Mouse (Mus musculus): Measurements from ENCODE around the gene Mrps18b.

Gene Mrps18b

GRCm38 (mm10) chr17:35918276-35919059 is 2.3 kb upstream of the Mrps18b start:
- DNase-seq (ENCODE audit: low read depth, low spot score) = no peak

DNA sequence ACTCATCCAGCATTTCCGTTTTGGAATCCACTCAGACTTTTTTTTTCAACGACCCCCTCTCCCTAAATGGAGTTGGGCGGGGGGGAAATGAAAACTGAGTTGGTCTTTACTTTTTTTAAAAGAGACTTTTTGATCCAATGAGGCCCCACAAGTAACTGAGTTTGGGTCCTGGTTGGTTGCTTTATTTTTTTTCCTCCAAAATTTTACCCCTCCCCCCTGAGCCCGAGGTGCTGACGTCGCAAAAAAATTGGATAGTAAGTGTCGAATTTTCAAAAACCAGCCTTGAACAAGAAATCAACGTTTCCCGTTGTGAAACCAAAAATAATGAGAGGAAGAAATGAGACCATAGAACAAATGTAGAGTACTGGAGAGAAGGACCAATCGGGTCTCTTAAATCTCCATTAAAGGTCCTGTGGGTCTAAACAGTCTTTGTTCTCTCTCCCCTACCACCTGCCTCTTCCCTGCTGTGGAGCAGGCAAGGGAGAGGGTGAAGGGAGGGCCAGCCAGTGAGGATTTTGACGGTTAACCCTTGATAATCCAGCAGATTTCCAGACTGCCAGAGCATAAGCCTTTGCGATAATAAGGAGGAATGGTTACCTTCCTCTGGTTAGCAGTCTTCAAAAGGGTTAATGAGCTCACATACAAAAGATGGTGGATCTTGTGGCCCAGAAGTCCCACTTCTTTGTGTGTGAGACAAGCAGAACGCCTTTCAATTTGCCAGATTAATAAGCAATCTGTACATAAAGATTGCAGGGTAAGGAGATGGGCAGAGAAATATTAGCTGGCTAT is 1.5 kb upstream of the Mrps18b start:
- DNase-seq (ENCODE audit: low read depth, low spot score) = peak; percentile 58

- no peak for DNase-seq (ENCODE audit: low read depth, low spot score)
Measured at GRCm38 (mm10) chr17:35917143-35917462, 914 bp upstream of the Mrps18b start.

DNA sequence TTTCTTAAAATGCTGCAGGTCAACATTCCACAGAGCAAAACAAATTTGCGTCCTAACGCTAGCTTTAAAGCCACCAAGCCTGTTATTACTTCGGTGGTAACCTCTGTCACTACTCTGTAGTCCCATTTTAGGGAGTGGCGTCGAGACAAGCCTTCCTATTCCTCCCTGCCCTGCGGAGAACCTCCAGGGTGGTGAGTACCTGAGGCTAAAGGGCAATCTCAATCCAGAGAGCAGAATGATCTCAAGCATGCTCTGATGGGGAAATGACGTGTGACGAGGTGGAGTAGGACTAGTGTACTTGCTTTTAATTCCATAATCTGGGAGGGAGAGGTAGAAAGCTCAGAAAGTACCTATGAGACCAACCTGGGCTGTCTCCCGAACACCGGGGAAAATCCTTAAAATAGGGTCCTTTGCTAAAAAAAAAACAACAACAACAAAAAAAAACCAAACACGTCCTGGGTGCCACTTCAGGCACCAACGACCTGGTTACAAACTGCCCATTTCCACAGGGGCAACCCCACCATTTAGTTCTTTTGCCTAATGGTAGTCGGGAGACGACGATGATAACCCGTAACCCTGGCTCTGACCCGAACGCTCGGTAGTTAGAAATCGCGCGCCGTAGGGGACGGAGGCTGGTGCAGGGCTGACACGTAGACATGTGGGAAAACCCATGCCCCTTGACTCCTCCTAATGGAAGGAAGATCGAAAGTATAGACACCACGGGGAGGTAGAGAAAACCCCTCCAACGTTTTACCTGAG is 472 bp downstream of the Mrps18b start:
- no peak for DNase-seq (ENCODE audit: low read depth, low spot score)

DNA sequence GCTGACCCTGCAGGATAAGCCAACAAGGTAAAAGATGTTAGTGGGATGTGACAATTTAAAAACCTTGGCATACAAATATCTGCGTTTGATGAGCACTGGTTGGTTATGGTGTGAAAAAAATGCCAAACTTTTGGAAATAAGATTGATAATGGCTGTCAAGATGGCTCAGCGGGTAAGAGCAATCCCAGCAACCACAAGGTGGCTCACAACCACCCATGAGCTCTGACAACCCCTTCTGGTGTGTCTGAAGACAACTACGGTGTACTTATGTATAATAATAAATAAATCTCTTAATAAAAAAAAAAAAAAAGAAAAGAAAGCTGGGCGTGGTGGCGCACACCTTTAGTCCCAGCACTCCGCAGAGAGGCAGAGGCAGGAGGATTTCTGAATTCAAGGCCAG is 1.2 kb downstream of the Mrps18b start:
- DNase-seq (ENCODE audit: low read depth, low spot score) = no peak

- DNase-seq (ENCODE audit: low read depth, low spot score) = peak; percentile 91
Measured at GRCm38 (mm10) chr17:35909919-35910369, 6.2 kb downstream of the Mrps18b start, which contains the start of gene Atat1. Atat1 (minus strand) TSS chr17:35910075.

- DNase-seq (ENCODE audit: low read depth, low spot score) = no peak
Measured at GRCm38 (mm10) chr17:35909186-35909918, 6.8 kb downstream of the Mrps18b start.

GRCm38 (mm10) chr17:35907609-35908008 is 8.6 kb downstream of the Mrps18b start:
- no peak for DNase-seq (ENCODE audit: low read depth, low spot score)

DNA sequence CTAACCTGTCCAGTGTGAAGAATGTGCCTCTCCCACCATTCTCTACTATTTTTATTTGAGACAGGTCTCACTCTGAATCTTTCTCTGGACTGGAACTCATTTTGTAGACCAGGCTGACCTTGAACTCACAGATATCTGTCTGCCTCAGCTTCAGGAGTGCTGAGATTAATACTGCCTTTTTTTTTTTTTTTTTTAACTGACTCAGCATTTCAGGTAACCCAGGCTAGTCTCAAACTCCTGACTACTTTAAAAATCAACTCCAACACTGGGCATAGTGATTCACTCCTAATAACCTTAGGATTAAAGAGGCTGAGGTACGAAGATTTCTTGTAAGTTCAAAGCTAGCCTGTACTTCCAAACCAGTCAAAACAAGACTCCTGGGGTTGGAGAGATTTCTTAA is 10.6 kb downstream of the Mrps18b start:
- DNase-seq (ENCODE audit: low read depth, low spot score) = no peak

DNA sequence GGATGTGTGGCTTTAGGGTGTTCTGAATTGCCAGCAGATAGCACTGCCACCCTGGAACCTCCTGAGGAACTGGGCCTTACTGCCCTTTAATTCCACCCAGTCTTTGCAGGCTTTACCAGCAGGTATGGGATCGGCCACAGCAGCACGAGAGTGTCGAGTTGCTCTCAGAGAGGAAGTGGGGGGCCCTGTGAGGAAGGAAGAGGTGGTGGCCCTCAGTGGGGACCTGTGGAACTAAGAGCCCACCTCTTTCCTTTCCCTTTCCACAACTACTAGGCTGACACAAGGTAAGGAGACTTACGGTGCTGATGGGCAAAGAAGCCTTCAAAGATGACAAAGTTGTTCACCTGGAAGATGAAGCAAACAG is 12.2 kb downstream of the Mrps18b start:
- DNase-seq (ENCODE audit: low read depth, low spot score) = no peak

DNA sequence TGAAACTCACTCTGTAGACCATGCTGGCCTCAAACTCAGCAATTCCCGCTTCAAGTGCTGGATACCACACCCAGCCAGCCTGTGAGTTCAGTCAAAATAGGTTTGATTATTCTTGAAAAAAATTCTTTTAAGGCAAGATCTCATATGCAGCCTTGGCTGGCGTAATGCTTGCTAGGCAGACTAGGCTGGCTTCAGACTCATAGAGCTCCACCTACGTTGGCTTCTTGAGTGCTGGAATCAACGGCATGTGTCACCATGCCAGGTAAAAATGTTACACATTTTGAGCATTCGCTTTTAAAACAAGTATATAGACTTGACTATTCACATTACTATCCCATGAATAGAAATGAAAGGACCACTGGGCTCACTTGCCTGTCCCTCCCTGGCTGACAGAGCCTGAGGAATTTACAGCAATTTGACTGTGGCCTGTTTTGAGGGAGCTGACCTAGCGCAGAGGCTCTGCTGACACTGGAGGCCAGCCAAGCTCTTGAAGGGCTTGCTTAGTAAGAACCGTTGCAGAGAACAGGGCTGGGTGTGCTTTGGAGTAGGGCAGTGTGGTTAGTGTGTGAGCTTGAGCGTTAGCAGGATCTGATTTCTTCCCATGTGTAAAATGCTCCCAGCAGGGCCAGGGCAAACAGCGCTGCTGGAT is 12.7 kb downstream of the Mrps18b start:
- no peak for DNase-seq (ENCODE audit: low read depth, low spot score)

- DNase-seq (ENCODE audit: low read depth, low spot score) = no peak
Measured at GRCm38 (mm10) chr17:35900636-35901035, 15.6 kb downstream of the Mrps18b start.

DNA sequence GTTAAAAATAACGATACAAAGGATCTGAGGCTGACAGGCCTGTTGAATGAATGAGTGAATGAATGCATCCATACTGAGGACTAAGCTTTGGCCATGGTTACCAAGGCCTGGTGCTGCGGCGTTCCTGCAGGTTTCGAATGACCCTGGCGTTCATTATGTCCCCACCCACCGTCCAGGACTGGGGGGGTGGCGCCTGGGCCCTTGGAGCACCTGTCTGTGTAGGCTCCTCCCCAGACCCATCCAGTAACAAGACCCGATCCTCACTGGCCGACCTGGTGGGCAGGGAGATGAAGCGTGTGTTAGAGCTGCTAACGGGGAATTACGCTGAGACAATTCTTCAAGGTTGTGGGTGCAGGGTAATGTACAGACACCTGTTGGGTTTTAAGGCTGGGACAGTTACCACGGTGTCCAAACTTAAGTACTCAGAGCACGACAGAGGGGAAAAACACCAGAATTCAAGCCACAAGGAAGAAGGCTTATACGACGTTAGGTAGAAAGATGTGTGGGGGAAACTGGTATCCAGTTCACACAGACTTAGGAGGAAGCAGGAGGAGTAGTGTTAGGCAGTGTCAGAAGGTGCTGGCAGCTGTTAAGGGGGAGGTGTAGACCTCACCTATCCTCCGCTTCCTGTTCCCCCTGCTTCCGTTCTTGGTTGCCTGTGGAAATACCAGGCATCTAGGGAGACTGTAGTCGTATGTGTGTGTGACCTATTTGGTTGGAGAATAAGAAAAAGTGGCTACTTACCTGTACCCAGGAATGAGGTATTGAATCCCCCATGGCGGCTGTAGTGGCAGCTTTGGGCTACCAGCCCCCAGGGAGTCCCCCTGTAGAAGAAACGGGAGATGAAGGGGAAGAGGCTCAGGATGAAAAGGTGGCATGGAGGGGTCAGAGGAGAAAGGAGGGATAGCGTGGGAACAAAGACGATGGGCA is 18.3 kb downstream of the Mrps18b start:
- no peak for DNase-seq (ENCODE audit: low read depth, low spot score)

DNA sequence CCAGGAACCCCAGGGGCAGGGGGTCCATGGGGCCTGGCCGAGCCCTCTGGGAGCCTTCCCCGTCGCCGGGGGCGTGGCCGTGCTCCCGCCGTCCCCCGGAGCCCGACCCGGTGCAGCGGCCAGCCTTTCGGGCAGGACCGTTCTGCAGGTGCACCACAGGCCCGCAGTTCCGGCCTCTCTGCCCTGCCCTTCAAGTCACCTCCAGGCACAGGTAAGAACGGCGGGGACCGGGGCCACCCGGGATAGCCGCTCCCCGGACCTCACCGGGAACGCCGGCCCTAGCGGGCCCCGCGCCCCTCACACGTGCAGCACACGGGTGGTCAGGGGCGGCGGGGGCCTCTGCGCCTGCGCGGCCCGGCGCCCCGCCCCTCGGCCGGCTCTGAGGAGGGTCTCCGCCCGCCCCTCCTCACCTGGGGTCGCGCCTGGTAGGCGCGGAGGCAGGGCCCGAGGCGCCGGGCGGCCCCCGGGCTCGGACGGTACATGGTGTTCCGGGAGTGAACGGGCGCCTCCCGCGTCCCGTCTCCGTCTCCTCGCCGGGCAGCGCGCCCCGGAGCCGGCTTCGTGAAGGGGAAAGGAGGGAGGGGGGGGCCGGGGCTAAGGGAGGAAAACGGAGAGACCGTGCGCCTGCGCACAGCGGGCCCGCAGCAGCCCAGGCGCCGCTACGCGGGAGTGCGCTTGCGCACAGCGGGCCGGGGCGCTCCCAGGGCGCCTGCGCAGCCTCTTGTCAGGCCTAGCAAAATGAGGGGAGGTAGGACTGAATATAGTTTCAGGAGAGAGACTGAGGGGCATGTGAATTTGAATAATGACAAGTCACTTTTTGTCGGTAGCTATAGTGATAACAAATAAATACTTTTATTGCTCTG is 19.2 kb downstream of the Mrps18b start, which contains the start of gene 2310061I04Rik:
2310061I04Rik (minus strand) TSS at position 651 of the 863 bp plus-strand sequence.
- DNase-seq (ENCODE audit: low read depth, low spot score) = peak; percentile 76

DNA sequence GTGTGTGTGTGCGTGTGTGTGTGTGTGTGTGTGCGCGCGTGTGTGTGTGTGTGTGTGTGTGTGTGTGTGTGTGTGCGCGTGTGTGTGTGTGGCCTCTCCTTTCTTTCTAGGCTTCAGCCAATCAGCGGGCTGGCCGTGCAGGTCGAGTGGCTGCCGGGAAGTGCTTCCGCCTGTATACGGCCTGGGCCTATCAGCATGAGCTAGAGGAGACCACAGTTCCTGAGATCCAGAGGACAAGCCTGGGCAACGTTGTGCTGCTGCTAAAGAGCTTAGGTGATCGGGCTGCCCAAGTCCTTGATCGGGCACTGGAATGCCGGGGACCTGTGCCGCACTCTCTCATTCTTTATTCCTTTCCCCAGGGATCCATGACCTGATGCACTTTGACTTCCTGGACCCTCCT is 28.5 kb downstream of the Mrps18b start:
- no peak for DNase-seq (ENCODE audit: low read depth, low spot score)

- no peak for DNase-seq (ENCODE audit: low read depth, low spot score)
Measured at GRCm38 (mm10) chr17:35883777-35884176, 32.4 kb downstream of the Mrps18b start.

DNA sequence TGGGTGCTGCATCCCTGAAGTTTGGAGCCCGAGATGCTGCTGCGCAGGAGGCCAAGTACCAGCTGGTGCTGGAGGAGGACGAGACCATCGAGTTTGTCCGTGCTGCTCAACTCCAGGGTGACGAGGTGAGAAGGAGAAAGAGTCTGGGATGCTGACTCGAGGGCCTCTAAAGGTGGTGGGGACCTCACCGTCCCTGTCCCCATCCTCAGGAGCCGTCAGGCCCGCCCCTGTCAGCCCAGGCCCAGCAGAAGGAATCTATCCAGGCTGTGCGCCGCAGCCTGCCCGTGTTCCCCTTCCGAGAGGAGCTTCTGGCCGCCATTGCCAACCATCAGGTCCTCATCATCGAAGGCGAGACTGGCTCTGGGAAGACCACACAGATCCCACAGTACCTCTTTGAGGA is 33.3 kb downstream of the Mrps18b start:
- DNase-seq (ENCODE audit: low read depth, low spot score) = no peak

DNA sequence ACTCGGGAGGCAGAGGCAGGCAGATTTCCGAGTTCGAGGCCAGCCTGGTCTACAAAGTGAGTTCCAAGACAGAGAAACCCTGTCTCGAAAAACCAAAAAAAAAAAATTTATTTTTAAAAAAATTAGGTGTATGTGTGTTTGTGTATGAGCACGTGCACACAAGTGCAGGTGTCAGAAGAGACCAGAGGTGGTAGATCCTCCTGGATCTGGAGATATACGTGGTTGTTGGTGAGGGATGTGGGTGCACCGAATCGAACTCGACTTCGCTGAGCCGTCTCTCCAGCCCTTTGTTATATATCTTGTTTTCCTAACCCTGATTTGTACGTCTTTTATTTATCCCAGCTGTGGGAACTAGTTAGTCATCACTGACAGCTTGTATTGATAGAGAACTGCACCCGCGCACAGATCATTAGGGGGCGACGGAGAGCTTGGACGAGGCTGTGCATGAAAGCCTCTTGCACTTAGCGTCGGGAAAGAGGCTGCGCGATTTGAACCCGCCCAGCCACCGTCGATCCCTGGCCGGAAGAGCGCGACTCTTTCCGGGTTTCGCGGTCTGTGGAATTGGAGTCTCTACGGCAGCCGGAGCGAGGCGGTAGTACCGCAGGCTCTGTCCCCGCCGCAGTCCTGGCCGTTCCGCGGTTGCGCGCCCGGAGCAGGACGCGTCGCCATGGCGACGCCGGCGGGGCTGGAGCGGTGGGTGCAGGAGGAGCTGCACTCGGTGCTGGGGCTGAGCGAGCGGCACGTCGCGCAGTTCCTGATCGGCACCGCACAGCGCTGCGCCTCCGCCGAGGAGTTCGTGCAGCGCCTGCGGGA is 36.7 kb downstream of the Mrps18b start, which contains the start of gene Dhx16:
Dhx16 (plus strand) TSS at position 575 of the 813 bp plus-strand sequence.
- peak; percentile 82 for DNase-seq (ENCODE audit: low read depth, low spot score)

Measured in c-Kit-negative CD71-positive TER-119-positive erythroid progenitor cells, embryonic 14.5 days (primary cell).